Mouse (Mus musculus) c-Kit-positive CD71-positive TER-119-negative erythroid progenitor cells, embryonic 14.5 days (primary cell): ENCODE data around the gene Tcf12.

Source experiments
- DNase-seq: peaks from one replicate; pipeline ENCODE4 v3.0.0-alpha.2; 2013; ENCODE audit warnings: low read depth

Gene Tcf12

DNA sequence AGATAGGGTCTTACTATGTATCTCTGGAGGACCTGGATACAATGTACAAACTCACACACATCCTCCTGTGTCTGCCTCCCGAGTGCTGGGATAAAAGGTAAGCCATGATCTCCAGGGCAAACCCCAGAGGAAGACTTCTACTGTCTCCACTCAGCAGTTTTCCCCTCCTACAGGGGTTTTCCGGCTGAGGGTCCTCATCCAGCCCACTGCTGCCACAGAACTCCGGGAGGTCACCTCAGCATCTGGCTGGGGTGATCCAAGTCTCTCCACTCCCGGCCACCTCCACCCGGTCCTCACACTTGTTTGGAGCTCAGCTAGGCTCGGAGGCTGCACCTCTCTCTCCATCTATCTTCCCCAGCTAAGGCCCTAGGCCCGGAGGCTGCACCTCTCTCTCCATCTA, 308.4 kb downstream of the Tcf12 start:
- DNase-seq: no peak

DNA sequence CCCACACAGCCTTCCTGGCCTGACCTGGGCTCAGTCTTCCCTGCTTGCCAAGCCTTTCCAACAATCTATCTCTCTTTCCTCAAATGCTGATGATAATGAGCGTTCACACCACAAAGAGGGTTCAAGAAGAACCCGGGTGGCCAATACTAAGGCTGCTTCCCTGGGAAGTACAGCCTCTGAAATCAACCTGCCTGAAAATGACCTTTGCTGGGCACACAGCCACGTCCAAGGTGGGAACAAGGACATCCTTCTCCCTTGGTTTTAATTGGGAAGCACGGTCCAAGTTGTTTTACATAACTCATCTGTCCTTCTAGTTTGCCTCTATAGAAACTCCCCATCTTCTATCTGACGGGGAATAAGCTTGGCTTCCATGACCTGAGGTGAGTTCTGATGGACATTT, 312.1 kb downstream of the Tcf12 start:
- DNase-seq: no peak

DNA sequence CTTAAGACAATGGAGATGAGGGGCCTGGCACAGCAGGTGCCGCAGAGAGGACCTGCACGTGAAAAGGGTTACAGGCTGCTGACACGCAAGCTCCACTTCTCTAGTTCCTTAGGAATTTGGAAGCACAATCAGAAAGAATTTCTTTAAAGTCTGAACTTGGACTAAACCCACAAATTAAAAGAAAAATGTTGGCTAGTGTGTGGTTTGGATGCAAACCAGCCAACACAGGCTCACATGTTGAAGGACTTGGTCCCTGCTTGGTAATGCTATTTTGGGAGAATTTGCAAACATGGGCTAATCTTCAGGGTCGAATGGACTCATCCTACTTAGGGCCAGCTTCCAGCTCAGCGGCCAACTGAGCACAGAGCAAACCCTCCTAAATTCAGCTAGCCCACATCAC, 313.5 kb downstream of the Tcf12 start:
- DNase-seq: no peak
